Mouse (Mus musculus) ES-E14 (cell line): ENCODE measurements around the gene Hist1h3f.
A peak's percentile ranks its signal among the peaks of the same experiment; 100 is the strongest.

Source experiments
- HCFC1 ChIP-seq: IDR thresholded peaks from 2 replicates; pipeline ENCODE4 v1.6.1; 2012; ENCODE audit warnings: low read length, inconsistent platforms, borderline replicate concordance; ENCODE audit not compliant: insufficient read depth
- MAFK ChIP-seq: IDR thresholded peaks from 2 replicates; pipeline ENCODE4 v1.6.1; 2014; ENCODE audit warnings: mild to moderate bottlenecking, low read depth, low read length, inconsistent platforms; ENCODE audit not compliant: insufficient read depth
- ZC3H11A ChIP-seq: IDR thresholded peaks from 2 replicates; pipeline ENCODE4 v1.6.1; 2012; ENCODE audit warnings: low read depth, mild to moderate bottlenecking, inconsistent platforms, low read length, borderline replicate concordance

DNA sequence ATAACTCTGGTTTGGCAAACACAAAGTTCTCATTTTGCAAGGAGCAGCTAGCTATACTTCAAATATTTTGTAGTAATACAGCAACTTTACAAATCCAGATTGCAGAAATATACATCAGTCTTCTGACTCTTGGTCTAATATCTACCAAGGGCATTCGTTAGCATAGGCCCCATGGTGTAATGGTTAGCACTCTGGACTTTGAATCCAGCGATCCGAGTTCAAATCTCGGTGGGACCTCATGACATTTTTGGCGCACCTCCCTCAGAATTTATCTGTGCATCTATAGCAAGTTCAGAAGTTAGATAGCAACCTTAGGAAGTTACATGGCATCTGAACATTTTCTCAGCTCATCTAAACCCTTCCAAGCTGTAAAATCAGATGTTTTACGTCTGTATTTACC, 25.0 kb upstream of the Hist1h3f start:
- peak; percentile 88 for TF ChIP-seq MAFK
- TF ChIP-seq HCFC1, result no peak
- TF ChIP-seq ZC3H11A, result no peak
